In genomic region chr8:70323716-70324115, GRCm38 (mm10) we compare ENCODE assay signal across 31 mouse cellular contexts. TPM values are rescaled to one million over a fixed set of nuclear protein-coding genes. Genes with fewer than 3 reads are reported as not detected.
A peak's percentile ranks its signal among the peaks of the same experiment; 100 is the strongest.
DNase-seq lines count a peak whose midpoint lies in the region; ATAC-seq and TF ChIP-seq lines count a peak whose summit lies in the region.
"Had no signal": no experiment of that assay in that cellular context is flagged by ENCODE, and none has a peak within 500 bp of the region (broad histone marks: within the 10 kb centered on the region; RNA-seq: fewer than 3 reads in every experiment).

No protein-coding gene starts in this region.

- no peaks in the 10 kb centered on the region for H3K9me3 ChIP-seq in hindbrain, postnatal 0 days (ENCODE audit: low read length)
- H3K9me3 ChIP-seq in hindbrain, embryonic 16.5 days (ENCODE audit: control insufficient read depth, low read length), result no peaks in the 10 kb centered on the region
- no peaks in the 10 kb centered on the region for H3K9me3 ChIP-seq in liver, postnatal 0 days (ENCODE audit: low read length)
- no peaks in the 10 kb centered on the region for H3K9me3 ChIP-seq in liver, embryonic 12.5 days (replicated peaks)
- no peaks in the 10 kb centered on the region for H3K9me3 ChIP-seq in MEL (replicated peaks; ENCODE audit: insufficient read depth, low read length)
- H3K9me3 ChIP-seq in limb, embryonic 10.5 days (replicated peaks), result no peaks in the 10 kb centered on the region
- no peaks in the 10 kb centered on the region for H3K9me3 ChIP-seq in forebrain, embryonic 13.5 days (replicated peaks)
- H3K9me3 ChIP-seq: embryonic facial prominence, embryonic 13.5 days; hindbrain, embryonic 15.5 days; limb, embryonic 15.5 days had no signal

- TF ChIP-seq EP300 in liver, postnatal 0 days (IDR thresholded peaks at IDR 0.05; ENCODE audit: low read depth), result no peak
- TF ChIP-seq EP300 in MEL (IDR thresholded peaks at IDR 0.05; ENCODE audit: low read depth in 1 of 2, low read length in 2 of 2), result no peak

- TF ChIP-seq CTCF in hindbrain, postnatal 0 days (IDR thresholded peaks at IDR 0.05; ENCODE audit: low read depth), result peak; percentile 21; the same call in 1 of the 2 replicates
- peak; percentile 44 for TF ChIP-seq CTCF in liver, postnatal 0 days (IDR thresholded peaks at IDR 0.05; ENCODE audit: low read depth)
- TF ChIP-seq CTCF in MEL (IDR thresholded peaks at IDR 0.05 in 2 of 3, conservative IDR thresholded peaks at IDR 0.05 in 1 of 3; ENCODE audit: control insufficient read depth in 1 of 3, insufficient read depth in 1 of 3, low read depth in 2 of 3, low read length in 3 of 3, poor library complexity in 1 of 3, severe bottlenecking in 1 of 3), result peak in 2 of 3 experiments; percentile 22 to 38; a peak in 2 of 6 replicates

- ATAC-seq in hindbrain, postnatal 0 days, result no peak
- ATAC-seq in hindbrain, embryonic 16.5 days, result no peak
- ATAC-seq in liver, postnatal 0 days, result no peak
- no peak for ATAC-seq in liver, embryonic 12.5 days
- no peak for ATAC-seq in frontal cortex, adult (ENCODE audit: low TSS enrichment)
- ATAC-seq in forebrain, embryonic 13.5 days, result no peak
- ATAC-seq: forebrain, postnatal 0 days; intestine, embryonic 16.5 days; lung, postnatal 0 days; Patski had no signal

- H3K4me3 ChIP-seq in hindbrain, postnatal 0 days (ENCODE audit: low read length), result no peak overlapping the region
- no peak overlapping the region for H3K4me3 ChIP-seq in hindbrain, embryonic 16.5 days (ENCODE audit: low read length)
- no peak overlapping the region for H3K4me3 ChIP-seq in liver, postnatal 0 days (ENCODE audit: low read depth, low read length)
- H3K4me3 ChIP-seq in liver, embryonic 12.5 days, result no peak overlapping the region
- no peak overlapping the region for H3K4me3 ChIP-seq in MEL (ENCODE audit: control insufficient read depth in 1 of 2, insufficient read depth in 1 of 2, low read depth in 2 of 2, low read length in 2 of 2)
- H3K4me3 ChIP-seq in limb, embryonic 10.5 days, result no peak overlapping the region
- no peak overlapping the region for H3K4me3 ChIP-seq in forebrain, embryonic 13.5 days
- H3K4me3 ChIP-seq: embryonic facial prominence, embryonic 13.5 days; heart, embryonic 12.5 days; hindbrain, embryonic 10.5 days; hindbrain, embryonic 15.5 days; limb, embryonic 15.5 days had no signal

- H3K79me2 ChIP-seq in MEL (ENCODE audit: control insufficient read depth, insufficient read depth, low read length, poor library complexity), result no peaks in the 10 kb centered on the region

- TF ChIP-seq POLR2A in MEL (IDR thresholded peaks at IDR 0.05; ENCODE audit: control insufficient read depth in 1 of 2, insufficient read depth in 1 of 2, low read depth in 1 of 2, low read length in 2 of 2, poor library complexity in 1 of 2), result no peak

- H3K36me3 ChIP-seq in hindbrain, postnatal 0 days (ENCODE audit: insufficient read depth, low read length), result peaks cover 24% of the 10 kb centered on the region; the same call in 1 of the 2 replicates
- peaks cover 32% of the 10 kb centered on the region for H3K36me3 ChIP-seq in hindbrain, embryonic 16.5 days (ENCODE audit: control insufficient read depth, insufficient read depth, low read length)
- H3K36me3 ChIP-seq in liver, postnatal 0 days (replicated peaks; ENCODE audit: insufficient read depth, low read length), result no peaks in the 10 kb centered on the region
- H3K36me3 ChIP-seq in liver, embryonic 12.5 days, result no peaks in the 10 kb centered on the region
- peaks cover 0 to 3% of the 10 kb centered on the region in 2 experiments; a peak in 3 of 4 replicates for H3K36me3 ChIP-seq in MEL (ENCODE audit: control insufficient read depth in 1 of 2, insufficient read depth in 2 of 2, low read length in 2 of 2)
- peaks cover 18% of the 10 kb centered on the region for H3K36me3 ChIP-seq in limb, embryonic 10.5 days
- peaks cover 79% of the 10 kb centered on the region for H3K36me3 ChIP-seq in forebrain, embryonic 13.5 days (ENCODE audit: poor library complexity, severe bottlenecking)

- no peaks in the 10 kb centered on the region for H3K4me1 ChIP-seq in hindbrain, postnatal 0 days (ENCODE audit: insufficient read depth, low read length)
- no peaks in the 10 kb centered on the region for H3K4me1 ChIP-seq in hindbrain, embryonic 16.5 days (ENCODE audit: control insufficient read depth, insufficient read depth, low read depth, low read length)
- H3K4me1 ChIP-seq in liver, postnatal 0 days (ENCODE audit: insufficient read depth), result 0 out of 2 replicates have a peak, but pooled peaks cover 4% of the 10 kb centered on the region
- peaks cover 22% of the 10 kb centered on the region for H3K4me1 ChIP-seq in liver, embryonic 12.5 days
- peaks cover 4 to 9% of the 10 kb centered on the region in 2 experiments for H3K4me1 ChIP-seq in MEL (ENCODE audit: control insufficient read depth in 1 of 2, insufficient read depth in 2 of 2, low read length in 2 of 2)
- H3K4me1 ChIP-seq in limb, embryonic 10.5 days, result peaks cover 7% of the 10 kb centered on the region
- H3K4me1 ChIP-seq in forebrain, embryonic 13.5 days, result no peaks in the 10 kb centered on the region
- H3K4me1 ChIP-seq: embryonic facial prominence, embryonic 13.5 days; heart, embryonic 12.5 days; hindbrain, embryonic 15.5 days had no signal

- H3K27ac ChIP-seq in hindbrain, postnatal 0 days, result no peak overlapping the region
- H3K27ac ChIP-seq in hindbrain, embryonic 16.5 days (ENCODE audit: low read depth, low read length), result no peak overlapping the region
- H3K27ac ChIP-seq in liver, postnatal 0 days (ENCODE audit: low read depth), result no peak overlapping the region
- no peak overlapping the region for H3K27ac ChIP-seq in liver, embryonic 12.5 days
- no peak overlapping the region for H3K27ac ChIP-seq in MEL (ENCODE audit: control insufficient read depth, low read depth, low read length)
- 0 out of 2 replicates have a peak overlapping the region, but pooled peaks have one; percentile 28 for H3K27ac ChIP-seq in limb, embryonic 10.5 days
- no peak overlapping the region for H3K27ac ChIP-seq in forebrain, embryonic 13.5 days
- H3K27ac ChIP-seq: embryonic facial prominence, embryonic 13.5 days; hindbrain, embryonic 10.5 days; hindbrain, embryonic 15.5 days; limb, embryonic 15.5 days; macrophage had no signal

- H3K4me2 ChIP-seq in hindbrain, postnatal 0 days (ENCODE audit: low read depth, low read length), result no peak overlapping the region
- H3K4me2 ChIP-seq in hindbrain, embryonic 16.5 days (ENCODE audit: low read length), result no peak overlapping the region
- H3K4me2 ChIP-seq in liver, postnatal 0 days (ENCODE audit: low read depth, low read length), result no peak overlapping the region
- H3K4me2 ChIP-seq in liver, embryonic 12.5 days, result no peak overlapping the region
- H3K4me2 ChIP-seq in forebrain, embryonic 13.5 days, result no peak overlapping the region
- H3K4me2 ChIP-seq: embryonic facial prominence, embryonic 13.5 days; heart, embryonic 12.5 days; hindbrain, embryonic 15.5 days; limb, embryonic 15.5 days had no signal

- H3K27me3 ChIP-seq in hindbrain, postnatal 0 days (ENCODE audit: insufficient read depth, low read length), result no peaks in the 10 kb centered on the region
- H3K27me3 ChIP-seq in hindbrain, embryonic 16.5 days (replicated peaks; ENCODE audit: control insufficient read depth, insufficient read depth, low read length), result no peaks in the 10 kb centered on the region
- no peaks in the 10 kb centered on the region for H3K27me3 ChIP-seq in liver, postnatal 0 days (ENCODE audit: insufficient read depth, low read length)
- H3K27me3 ChIP-seq in liver, embryonic 12.5 days (replicated peaks), result peaks cover 15% of the 10 kb centered on the region
- H3K27me3 ChIP-seq in MEL (ENCODE audit: control insufficient read depth in 1 of 2, insufficient read depth in 2 of 2, low read length in 2 of 2), result no peaks in the 10 kb centered on the region
- H3K27me3 ChIP-seq in limb, embryonic 10.5 days (ENCODE audit: low read depth, poor library complexity, severe bottlenecking), result no peaks in the 10 kb centered on the region
- no peaks in the 10 kb centered on the region for H3K27me3 ChIP-seq in forebrain, embryonic 13.5 days
- H3K27me3 ChIP-seq: embryonic facial prominence, embryonic 13.5 days; heart, embryonic 12.5 days; hindbrain, embryonic 15.5 days; limb, embryonic 15.5 days; Patski had no signal

- no peak overlapping the region for H3K9ac ChIP-seq in hindbrain, postnatal 0 days (replicated peaks; ENCODE audit: low read length)
- H3K9ac ChIP-seq in hindbrain, embryonic 16.5 days (ENCODE audit: low read depth, low read length), result no peak overlapping the region
- no peak overlapping the region for H3K9ac ChIP-seq in liver, postnatal 0 days (replicated peaks)
- no peak overlapping the region for H3K9ac ChIP-seq in liver, embryonic 12.5 days
- H3K9ac ChIP-seq in MEL (ENCODE audit: control insufficient read depth, low read depth, low read length, poor library complexity, severe bottlenecking), result no peak overlapping the region
- no peak overlapping the region for H3K9ac ChIP-seq in forebrain, embryonic 13.5 days
- H3K9ac ChIP-seq: embryonic facial prominence, embryonic 13.5 days; forebrain, postnatal 0 days; heart, embryonic 12.5 days; hindbrain, embryonic 15.5 days; limb, embryonic 15.5 days had no signal

- no peak for DNase-seq in hindbrain, postnatal 0 days (ENCODE audit: low spot score)
- no peak for DNase-seq in liver, postnatal 0 days
- DNase-seq in MEL (ENCODE audit: low read depth, low spot score), result no peak
- DNase-seq in limb, embryonic 10.5 days (ENCODE audit: low spot score), result no peak
- DNase-seq: adrenal gland, postnatal 14 days; cerebellum, adult 11-12 months; cerebellum, adult 9-11 months; forebrain, postnatal 0 days; gastrocnemius, postnatal 25 days; heart, adult 18-20 months; heart, postnatal 10 days; kidney, postnatal 25 days; layer of hippocampus, postnatal 36 days; left cerebral cortex, postnatal 4 days; midbrain, embryonic 14.5 days; thymus, postnatal 4 days had no signal

- peak; percentile 16 for TF ChIP-seq RAD21 in MEL (IDR thresholded peaks at IDR 0.05; ENCODE audit: low read depth, low read length)

- WGBS in hindbrain, postnatal 0 days, result 94% methylated on average over 3 of the region's 3 CpGs
- WGBS in hindbrain, embryonic 16.5 days, result 96% methylated on average over 3 of the region's 3 CpGs
- WGBS in liver, postnatal 0 days (ENCODE audit: insufficient replicate concordance), result 80% methylated on average over 3 of the region's 3 CpGs
- 78% methylated on average over 3 of the region's 3 CpGs for WGBS in liver, embryonic 12.5 days (ENCODE audit: insufficient replicate concordance)
- WGBS in limb, embryonic 10.5 days, result 87% methylated on average over 3 of the region's 3 CpGs
- 93% methylated on average over 3 of the region's 3 CpGs for WGBS in forebrain, embryonic 13.5 days

RNA-seq across cellular contexts. Expression of gene Gdf1, which starts 5.9 kb away (rescaled TPM):
- 5.3 and 8.4 TPM in 2 replicates for total RNA-seq in hindbrain, postnatal 0 days (2014; rRNA removed)
- 6.0 and 6.9 TPM in 2 replicates for polyA plus RNA-seq in hindbrain, postnatal 0 days (2015; fragmentation: Nextera tagmentation; extraction: Ambion mirVana)
- polyA plus RNA-seq in hindbrain, embryonic 16.5 days (2015; fragmentation: Nextera tagmentation; extraction: Ambion mirVana), result 8.7 and 9.5 TPM in 2 replicates
- polyA plus RNA-seq in liver, postnatal 0 days (2015; fragmentation: Nextera tagmentation; extraction: Ambion mirVana), result 0.16 TPM in 1 of 2 replicates, not detected in the other
- 1.0 and 1.5 TPM in 2 replicates for polyA plus RNA-seq in liver, embryonic 12.5 days (2016; fragmentation: Nextera tagmentation; extraction: Ambion mirVana)
- 1.9 and 2.6 TPM in 2 replicates for total RNA-seq in MEL (2012; rRNA removed)
- 1 to 10 TPM in 1 of 2 experiments, not detected in 1; 1.9 TPM for polyA plus RNA-seq in MEL (2012; ENCODE audit: insufficient read depth in 1 of 2, insufficient read length in 2 of 2, low read depth in 1 of 2, low replicate concordance in 2 of 2, missing spikeins in 1 of 2)
- 7.9 and 13.8 TPM in 2 replicates for polyA plus RNA-seq in limb, embryonic 10.5 days (2016; fragmentation: Nextera tagmentation; extraction: Ambion mirVana)
- polyA plus RNA-seq in forebrain, embryonic 13.5 days (2015; fragmentation: Nextera tagmentation; extraction: Ambion mirVana), result 0.89 and 2.5 TPM in 2 replicates
- total RNA-seq: monocyte, adult 5-6 weeks had no signal
- polyA plus RNA-seq: macrophage; midbrain, embryonic 14.5 days; thymus, postnatal 0 days had no signal

RNA-seq across cellular contexts. Expression of gene Cers1, which starts 8.1 kb away (rescaled TPM):
- 92.5 and 101 TPM in 2 replicates for total RNA-seq in hindbrain, postnatal 0 days (2014; rRNA removed)
- 43.4 and 45.5 TPM in 2 replicates for polyA plus RNA-seq in hindbrain, postnatal 0 days (2015; fragmentation: Nextera tagmentation; extraction: Ambion mirVana)
- 40.0 and 44.3 TPM in 2 replicates for polyA plus RNA-seq in hindbrain, embryonic 16.5 days (2015; fragmentation: Nextera tagmentation; extraction: Ambion mirVana)
- 0.12 TPM in 1 of 2 replicates, not detected in the other for polyA plus RNA-seq in liver, postnatal 0 days (2015; fragmentation: Nextera tagmentation; extraction: Ambion mirVana)
- polyA plus RNA-seq in liver, embryonic 12.5 days (2016; fragmentation: Nextera tagmentation; extraction: Ambion mirVana), result 0.45 and 0.63 TPM in 2 replicates
- total RNA-seq in MEL (2012; rRNA removed), result 3.4 and 5.0 TPM in 2 replicates
- 1 to 10 TPM in 1 of 2 experiments, not detected in 1; 7.7 TPM for polyA plus RNA-seq in MEL (2012; ENCODE audit: insufficient read depth in 1 of 2, insufficient read length in 2 of 2, low read depth in 1 of 2, low replicate concordance in 2 of 2, missing spikeins in 1 of 2)
- 3.2 and 4.6 TPM in 2 replicates for polyA plus RNA-seq in limb, embryonic 10.5 days (2016; fragmentation: Nextera tagmentation; extraction: Ambion mirVana)
- 18.2 and 20.1 TPM in 2 replicates for polyA plus RNA-seq in forebrain, embryonic 13.5 days (2015; fragmentation: Nextera tagmentation; extraction: Ambion mirVana)
- total RNA-seq: monocyte, adult 5-6 weeks had no signal
- polyA plus RNA-seq: macrophage had no signal

RNA-seq across cellular contexts. Expression of gene Cope, which starts 21.4 kb away (rescaled TPM):
- total RNA-seq in hindbrain, postnatal 0 days (2014; rRNA removed), result 126 and 159 TPM in 2 replicates
- polyA plus RNA-seq in hindbrain, postnatal 0 days (2015; fragmentation: Nextera tagmentation; extraction: Ambion mirVana), result 286 and 291 TPM in 2 replicates
- 284 and 297 TPM in 2 replicates for polyA plus RNA-seq in hindbrain, embryonic 16.5 days (2015; fragmentation: Nextera tagmentation; extraction: Ambion mirVana)
- polyA plus RNA-seq in liver, postnatal 0 days (2015; fragmentation: Nextera tagmentation; extraction: Ambion mirVana), result 162 and 171 TPM in 2 replicates
- 205 and 212 TPM in 2 replicates for polyA plus RNA-seq in liver, embryonic 12.5 days (2016; fragmentation: Nextera tagmentation; extraction: Ambion mirVana)
- total RNA-seq in MEL (2012; rRNA removed), result 132 and 134 TPM in 2 replicates
- 100 to 1,000 TPM in 1 of 2 experiments, not detected in 1; 232 TPM for polyA plus RNA-seq in MEL (2012; ENCODE audit: insufficient read depth in 1 of 2, insufficient read length in 2 of 2, low read depth in 1 of 2, low replicate concordance in 2 of 2, missing spikeins in 1 of 2)
- polyA plus RNA-seq in limb, embryonic 10.5 days (2016; fragmentation: Nextera tagmentation; extraction: Ambion mirVana), result 293 and 321 TPM in 2 replicates
- 268 and 274 TPM in 2 replicates for polyA plus RNA-seq in forebrain, embryonic 13.5 days (2015; fragmentation: Nextera tagmentation; extraction: Ambion mirVana)

RNA-seq across cellular contexts. Expression of gene Ddx49, which starts 21.4 kb away (rescaled TPM):
- 36.4 and 53.8 TPM in 2 replicates for total RNA-seq in hindbrain, postnatal 0 days (2014; rRNA removed)
- 40.4 and 47.5 TPM in 2 replicates for polyA plus RNA-seq in hindbrain, postnatal 0 days (2015; fragmentation: Nextera tagmentation; extraction: Ambion mirVana)
- 42.0 and 42.8 TPM in 2 replicates for polyA plus RNA-seq in hindbrain, embryonic 16.5 days (2015; fragmentation: Nextera tagmentation; extraction: Ambion mirVana)
- polyA plus RNA-seq in liver, postnatal 0 days (2015; fragmentation: Nextera tagmentation; extraction: Ambion mirVana), result 15.2 and 16.3 TPM in 2 replicates
- 37.0 and 40.0 TPM in 2 replicates for polyA plus RNA-seq in liver, embryonic 12.5 days (2016; fragmentation: Nextera tagmentation; extraction: Ambion mirVana)
- 94.1 and 102 TPM in 2 replicates for total RNA-seq in MEL (2012; rRNA removed)
- polyA plus RNA-seq in MEL (2012; ENCODE audit: insufficient read depth in 1 of 2, insufficient read length in 2 of 2, low read depth in 1 of 2, low replicate concordance in 2 of 2, missing spikeins in 1 of 2), result 100 to 1,000 TPM in 1 of 2 experiments, not detected in 1; 116 TPM
- 58.9 and 59.4 TPM in 2 replicates for polyA plus RNA-seq in limb, embryonic 10.5 days (2016; fragmentation: Nextera tagmentation; extraction: Ambion mirVana)
- polyA plus RNA-seq in forebrain, embryonic 13.5 days (2015; fragmentation: Nextera tagmentation; extraction: Ambion mirVana), result 52.4 and 53.7 TPM in 2 replicates

RNA-seq across cellular contexts. Expression of gene Upf1, which starts 29.4 kb away (rescaled TPM):
- 40.4 and 48.4 TPM in 2 replicates for total RNA-seq in hindbrain, postnatal 0 days (2014; rRNA removed)
- polyA plus RNA-seq in hindbrain, postnatal 0 days (2015; fragmentation: Nextera tagmentation; extraction: Ambion mirVana), result 8.6 and 10.3 TPM in 2 replicates
- 7.4 and 10.1 TPM in 2 replicates for polyA plus RNA-seq in hindbrain, embryonic 16.5 days (2015; fragmentation: Nextera tagmentation; extraction: Ambion mirVana)
- 6.7 and 7.1 TPM in 2 replicates for polyA plus RNA-seq in liver, postnatal 0 days (2015; fragmentation: Nextera tagmentation; extraction: Ambion mirVana)
- 30.4 and 30.5 TPM in 2 replicates for polyA plus RNA-seq in liver, embryonic 12.5 days (2016; fragmentation: Nextera tagmentation; extraction: Ambion mirVana)
- total RNA-seq in MEL (2012; rRNA removed), result 55.4 and 56.3 TPM in 2 replicates
- 100 to 1,000 TPM in 1 of 2 experiments, 10 to 100 TPM in 1; 89.5 to 289 TPM for polyA plus RNA-seq in MEL (2012; ENCODE audit: insufficient read depth in 1 of 2, insufficient read length in 2 of 2, low read depth in 1 of 2, low replicate concordance in 2 of 2, missing spikeins in 1 of 2)
- polyA plus RNA-seq in limb, embryonic 10.5 days (2016; fragmentation: Nextera tagmentation; extraction: Ambion mirVana), result 25.6 and 26.7 TPM in 2 replicates
- 14.2 and 16.3 TPM in 2 replicates for polyA plus RNA-seq in forebrain, embryonic 13.5 days (2015; fragmentation: Nextera tagmentation; extraction: Ambion mirVana)
